Mouse (Mus musculus) stomach, postnatal 0 days (tissue): Measurements from ENCODE around the gene Fundc1.

Experiments
- CTCF ChIP-seq: IDR thresholded peaks from 2 replicates; pipeline ENCODE4 v1.5.1; 2016; ENCODE audit warnings: antibody characterized with exemption, low read depth, mild to moderate bottlenecking, moderate library complexity
- EP300 ChIP-seq: optimal IDR thresholded peaks from 2 replicates; pipeline ENCODE3; 2016; ENCODE audit warnings: antibody characterized with exemption

DNA sequence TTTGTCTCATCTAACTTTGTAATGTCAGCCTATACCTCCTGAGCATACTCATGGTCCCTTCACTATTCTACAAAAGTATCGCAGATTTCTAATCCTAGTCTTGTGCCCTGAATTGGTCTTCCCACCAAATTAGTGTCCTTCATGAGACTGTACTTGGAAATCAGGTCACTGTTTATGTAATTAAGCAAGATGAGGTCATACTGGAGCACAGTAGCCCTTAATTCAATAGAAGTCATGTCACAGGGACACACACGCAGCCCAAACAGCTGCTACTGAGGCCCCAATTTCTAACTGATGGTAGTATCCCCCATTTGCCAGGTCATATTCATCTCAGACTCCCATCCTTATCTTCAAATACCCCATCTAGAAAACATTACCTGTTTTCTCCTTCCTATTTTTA is 3.5 kb downstream of the Fundc1 start:
- no peak for TF ChIP-seq CTCF
- TF ChIP-seq EP300, result no peak
